Mouse (Mus musculus) cortical plate, adult 2 months (tissue): Measurements from ENCODE around the gene Slc9a5. TPM values are rescaled to one million over a fixed set of nuclear protein-coding genes. Genes with fewer than 3 reads are reported as not detected.

Experiments used
- H3K27ac ChIP-seq: fragments of 200-500 bp; 2 replicates; pipeline ENCODE4 v1.5.1; 2012; ENCODE audit warnings: low read length, control low read depth, inconsistent platforms; ENCODE audit not compliant: insufficient read depth
- H3K4me1 ChIP-seq: fragments of 200-500 bp; 2 replicates; pipeline ENCODE4 v1.6.1; 2011; ENCODE audit warnings: low read length; ENCODE audit not compliant: control insufficient read depth, insufficient read depth
- H3K4me3 ChIP-seq: fragments of 200-500 bp; 2 replicates; pipeline ENCODE4 v1.5.1; 2011; ENCODE audit warnings: mild to moderate bottlenecking, low read length, control low read depth; ENCODE audit not compliant: insufficient read depth
- CTCF ChIP-seq: fragments of 200-500 bp; IDR thresholded peaks from 2 replicates; pipeline ENCODE4 v1.5.1; 2011; ENCODE audit warnings: mild to moderate bottlenecking, control low read depth, low read length; ENCODE audit not compliant: insufficient read depth; ENCODE audit errors: extremely low read depth
- POLR2A ChIP-seq: fragments of 200-500 bp; IDR thresholded peaks from 2 replicates; pipeline ENCODE4 v1.6.1; 2011; ENCODE audit warnings: mild to moderate bottlenecking, low read length, control low read depth; ENCODE audit not compliant: insufficient read depth; ENCODE audit errors: extremely low read depth
- polyA plus RNA-seq: library from polyadenylated mRNA; depleted of rRNA; stranded (reverse); fragments of >200 nt; gene quantifications from 2 replicates; pipeline ENCODE4 v1.2.3, GENCODE M21; 2012

Slc9a5 gene
- polyA plus RNA-seq, 1 experiment: 33.7 TPM

DNA sequence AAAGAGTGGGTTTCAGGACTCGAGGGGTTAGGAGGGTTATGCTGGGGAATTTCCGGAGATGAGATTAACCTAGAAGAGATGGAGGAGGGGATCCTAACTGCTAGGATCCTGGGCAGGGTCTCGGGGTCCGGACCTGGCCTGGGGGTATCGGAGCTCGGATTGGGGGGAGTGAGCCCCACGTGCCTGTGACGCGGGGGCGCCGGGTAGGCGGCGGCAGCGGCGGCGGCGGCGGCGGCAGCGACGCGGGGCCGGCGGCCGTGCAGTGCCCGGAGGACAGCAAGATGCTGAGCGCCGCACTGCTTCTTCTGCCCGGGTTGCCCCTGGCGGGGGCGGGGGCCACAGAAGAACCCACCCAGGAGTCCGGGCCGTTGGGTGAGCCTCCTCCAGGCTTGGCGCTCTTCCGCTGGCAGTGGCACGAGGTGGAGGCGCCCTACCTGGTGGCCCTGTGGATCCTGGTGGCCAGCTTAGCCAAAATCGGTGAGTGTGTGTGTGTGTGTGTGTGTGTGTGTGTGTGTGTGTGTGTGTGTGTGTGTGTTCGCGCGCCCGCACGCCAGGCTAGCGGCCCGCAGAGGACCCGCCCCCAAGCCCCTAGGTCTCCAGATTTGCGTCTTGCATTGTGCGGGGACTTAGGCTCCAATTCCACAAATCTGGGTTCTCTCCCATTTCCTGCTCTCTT lies 591 bp downstream of the Slc9a5 start:
- Histone ChIP-seq H3K27ac (peak overlapping the region; percentile 3; the same call in 1 of the 2 replicates), H3K4me3 (peak overlapping the region; percentile 61), H3K4me1 (no peaks in the 10 kb centered on the region)
- no peak for TF ChIP-seq CTCF
- TF ChIP-seq POLR2A: no peak

DNA sequence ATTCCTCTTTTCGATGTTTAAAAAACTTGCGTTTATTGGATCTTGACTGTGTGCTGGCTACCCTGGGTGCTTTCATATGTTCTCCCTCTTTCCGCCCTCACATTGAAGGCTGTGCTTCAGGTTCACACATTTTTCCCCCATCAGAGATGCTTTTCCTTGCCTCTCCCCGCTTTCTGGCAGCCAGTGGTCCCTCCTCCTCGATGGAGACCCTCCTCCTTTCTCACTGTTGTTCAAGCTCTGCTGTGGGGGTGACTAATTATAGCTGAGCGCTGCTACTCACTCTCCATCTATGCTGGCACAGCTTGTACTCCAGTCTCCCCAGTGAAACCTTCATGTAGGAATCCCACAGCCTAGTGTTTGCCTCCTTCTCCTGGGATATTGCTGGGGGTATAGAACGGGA lies 1.5 kb downstream of the Slc9a5 start:
- Histone ChIP-seq H3K4me1 (no peaks in the 10 kb centered on the region), H3K4me3 (peak overlapping the region; percentile 61), H3K27ac (no peak overlapping the region)
- no peak for TF ChIP-seq CTCF
- TF ChIP-seq POLR2A: no peak

- no peak overlapping the region for H3K27ac ChIP-seq
- no peak overlapping the region for H3K4me3 ChIP-seq
- no peaks in the 10 kb centered on the region for H3K4me1 ChIP-seq
- TF ChIP-seq CTCF (no peak), POLR2A (no peak)
Observed at GRCm38 (mm10) chr8:105353583-105354135, 5.0 kb downstream of the Slc9a5 start.

- no peak overlapping the region for H3K27ac ChIP-seq
- no peak for TF ChIP-seq POLR2A
- no peak for TF ChIP-seq CTCF
- H3K4me3 ChIP-seq: no peak overlapping the region
- H3K4me1 ChIP-seq: no peaks in the 10 kb centered on the region
Observed at GRCm38 (mm10) chr8:105354549-105354948, 5.9 kb downstream of the Slc9a5 start.

DNA sequence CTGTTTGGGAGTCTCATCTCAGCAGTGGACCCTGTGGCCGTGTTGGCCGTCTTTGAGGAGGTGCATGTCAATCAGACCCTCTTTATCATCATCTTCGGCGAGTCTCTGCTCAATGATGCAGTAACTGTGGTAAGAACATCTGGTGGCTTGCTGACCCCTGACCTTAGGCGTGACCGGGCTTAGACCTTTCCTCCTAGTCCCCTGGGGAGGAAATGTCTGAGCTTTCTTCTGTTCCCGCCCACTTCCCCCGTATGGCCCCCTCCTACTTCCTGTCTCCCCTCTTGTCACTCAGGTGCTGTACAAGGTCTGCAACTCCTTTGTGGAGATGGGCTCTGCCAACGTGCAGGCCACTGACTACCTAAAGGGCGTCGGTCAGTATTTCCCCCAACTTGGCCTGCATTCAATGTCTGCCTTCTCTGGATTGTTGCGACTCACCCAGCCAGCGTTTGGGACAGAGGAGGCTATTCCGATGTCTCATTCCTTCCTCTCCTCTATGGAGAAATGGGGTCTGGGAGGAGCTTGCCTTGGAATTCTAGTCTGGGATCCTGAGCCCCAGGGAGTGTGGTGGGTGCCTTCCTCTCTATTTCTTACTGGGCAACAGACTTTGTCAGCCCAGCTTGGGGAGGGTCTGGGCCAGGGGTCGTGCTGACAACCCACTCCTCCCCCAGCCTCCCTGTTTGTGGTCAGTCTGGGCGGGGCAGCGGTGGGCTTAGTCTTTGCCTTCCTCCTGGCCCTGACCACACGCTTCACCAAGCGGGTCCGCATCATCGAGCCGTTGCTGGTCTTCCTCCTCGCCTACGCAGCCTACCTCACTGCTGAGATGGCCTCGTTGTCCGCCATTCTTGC lies 6.8 kb downstream of the Slc9a5 start:
- Histone ChIP-seq H3K27ac (no peak overlapping the region), H3K4me3 (no peak overlapping the region), H3K4me1 (no peaks in the 10 kb centered on the region)
- TF ChIP-seq POLR2A (no peak), CTCF (no peak)

- Histone ChIP-seq H3K4me1 (no peaks in the 10 kb centered on the region), H3K4me3 (no peak overlapping the region), H3K27ac (no peak overlapping the region)
- TF ChIP-seq POLR2A (no peak), CTCF (no peak)
Observed at GRCm38 (mm10) chr8:105356681-105357080, 8.0 kb downstream of the Slc9a5 start.

DNA sequence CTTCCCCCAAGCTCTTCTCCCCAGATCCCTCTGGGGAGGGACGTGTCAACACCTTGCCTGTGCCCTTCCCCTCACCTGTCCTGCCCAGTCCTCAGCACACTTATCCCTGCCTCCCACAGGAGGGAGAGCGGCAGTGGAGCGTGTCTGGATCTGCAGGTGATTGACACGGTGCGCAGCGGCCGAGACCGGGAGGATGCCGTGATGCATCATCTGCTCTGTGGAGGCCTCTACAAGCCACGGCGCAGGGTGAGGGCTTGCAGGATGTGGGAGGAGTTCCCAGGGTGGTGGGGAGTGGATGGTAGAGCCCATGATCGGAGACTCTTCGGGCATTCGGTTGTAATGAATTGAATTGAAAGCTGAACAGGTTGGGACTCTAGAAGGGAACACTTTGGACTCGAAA lies 10.6 kb downstream of the Slc9a5 start:
- TF ChIP-seq CTCF (no peak), POLR2A (no peak)
- H3K4me1 ChIP-seq: no peaks in the 10 kb centered on the region

GRCm38 (mm10) chr8:105359646-105360045 lies 11.0 kb downstream of the Slc9a5 start:
- Histone ChIP-seq H3K4me1 (no peaks in the 10 kb centered on the region), H3K4me3 (no peak overlapping the region), H3K27ac (no peak overlapping the region)
- TF ChIP-seq POLR2A (no peak), CTCF (peak; percentile 10; the same call in 1 of the 2 replicates)

More for the DNA sequence above, 10.6 kb downstream of the Slc9a5 start:
- no peak overlapping the region for H3K27ac ChIP-seq
- no peak overlapping the region for H3K4me3 ChIP-seq

DNA sequence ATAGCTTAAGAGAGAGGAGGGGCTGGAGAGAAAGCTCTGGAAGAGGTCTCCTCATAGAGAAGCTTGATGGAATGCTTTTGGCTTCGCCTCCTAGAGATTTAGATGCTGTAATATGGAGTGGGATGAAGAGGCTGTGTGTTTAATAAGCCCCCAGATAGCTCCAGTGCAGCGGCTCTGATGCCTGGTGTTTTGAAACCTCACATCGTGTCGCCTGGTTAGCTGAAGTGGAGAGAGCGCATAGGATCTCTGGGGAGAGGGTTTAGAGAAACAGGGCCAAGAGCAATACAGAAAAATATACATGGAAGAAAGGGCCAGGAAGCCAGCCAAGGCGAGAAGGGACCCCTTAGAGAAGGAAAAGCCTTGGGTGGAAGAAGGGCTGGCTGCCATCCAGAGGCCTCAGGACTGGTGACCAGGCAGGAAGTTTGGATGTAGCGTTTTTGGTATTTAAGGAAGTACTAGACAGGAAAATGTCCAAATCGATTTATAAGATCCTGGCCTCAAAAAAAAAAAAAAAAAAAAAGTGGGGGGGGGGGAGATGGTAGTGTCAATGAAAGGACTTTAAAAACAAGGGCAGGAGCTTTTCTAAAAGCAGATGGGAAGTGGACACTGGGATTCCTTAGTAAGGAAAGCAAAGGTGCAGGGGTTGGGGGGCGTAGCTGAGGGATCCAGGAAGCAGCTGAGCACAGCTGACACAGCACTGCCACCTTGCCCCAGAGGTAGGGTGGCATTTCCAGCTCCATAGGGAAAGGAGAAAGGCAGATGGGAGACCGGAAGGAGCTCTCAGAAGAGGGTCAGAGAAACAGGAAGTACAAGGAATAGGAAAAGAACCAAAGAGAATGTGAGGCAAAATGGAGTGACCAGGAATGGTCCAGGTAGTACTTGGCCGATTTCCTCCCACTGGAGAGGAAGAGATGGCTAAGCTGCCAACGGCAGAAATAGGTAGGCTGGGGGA lies 13.4 kb downstream of the Slc9a5 start:
- Histone ChIP-seq H3K4me1 (no peaks in the 10 kb centered on the region), H3K27ac (no peak overlapping the region), H3K4me3 (no peak overlapping the region)
- TF ChIP-seq POLR2A (no peak), CTCF (no peak)
